Comparison of ENCODE assay signal across 11 mouse cellular contexts in genomic region chr10:62331771-62332170, GRCm38 (mm10). TPM values are rescaled to one million over a fixed set of nuclear protein-coding genes. Genes with fewer than 3 reads are reported as not detected.
DNase-seq lines count a peak whose midpoint lies in the region; ATAC-seq lines count a peak whose summit lies in the region.
"Had no signal": no experiment of that assay in that cellular context is flagged by ENCODE, and none has a peak within 500 bp of the region (broad histone marks: within the 10 kb centered on the region; RNA-seq: fewer than 3 reads in every experiment).

No protein-coding gene starts in this region.

- H3K9me3 ChIP-seq in heart, embryonic 16.5 days (replicated peaks; ENCODE audit: control insufficient read depth, low read length) = no peaks in the 10 kb centered on the region
- H3K9me3 ChIP-seq in megakaryocyte, embryonic 14.5 days = no peaks in the 10 kb centered on the region
- no peaks in the 10 kb centered on the region for H3K9me3 ChIP-seq in forebrain, embryonic 11.5 days (ENCODE audit: control insufficient read depth, low read length)
- H3K9me3 ChIP-seq: forebrain, embryonic 10.5 days; midbrain, embryonic 12.5 days had no signal

- 52% methylated on average over 11 of the region's 12 CpGs for WGBS in heart, embryonic 16.5 days
- WGBS in forebrain, embryonic 11.5 days = 84% methylated on average over 12 of the region's 12 CpGs

- peak overlapping the region; percentile 67 for H3K4me2 ChIP-seq in heart, embryonic 16.5 days (ENCODE audit: low read depth, low read length)
- H3K4me2 ChIP-seq in forebrain, embryonic 11.5 days (ENCODE audit: low read depth, low read length, severe bottlenecking) = no peak overlapping the region
- H3K4me2 ChIP-seq: midbrain, embryonic 12.5 days had no signal

- H3K9ac ChIP-seq in heart, embryonic 16.5 days (ENCODE audit: low read length) = peak overlapping the region; percentile 72
- H3K9ac ChIP-seq in forebrain, embryonic 11.5 days (ENCODE audit: low read length) = no peak overlapping the region
- H3K9ac ChIP-seq: midbrain, embryonic 12.5 days had no signal

- H3K4me3 ChIP-seq in heart, embryonic 16.5 days (ENCODE audit: low read length) = peak overlapping the region; percentile 31
- H3K4me3 ChIP-seq in megakaryocyte, embryonic 14.5 days (replicated peaks) = peak overlapping the region; percentile 71
- no peak overlapping the region for H3K4me3 ChIP-seq in forebrain, embryonic 11.5 days (ENCODE audit: low read depth, low read length)
- H3K4me3 ChIP-seq: forebrain, embryonic 10.5 days; midbrain, embryonic 12.5 days had no signal

- DNase-seq in cerebellum, adult 11-12 months = peak; percentile 49
- DNase-seq in heart, adult 8-10 months (ENCODE audit: low spot score) = no peak
- DNase-seq in adrenal gland, adult 8-10 months = no peak
- DNase-seq in forebrain, embryonic 11.5 days (ENCODE audit: low spot score) = no peak

- H3K36me3 ChIP-seq in heart, embryonic 16.5 days (ENCODE audit: control insufficient read depth, insufficient read depth) = 0 out of 2 replicates have a peak, but pooled peaks cover 2% of the 10 kb centered on the region
- peaks cover 62% of the 10 kb centered on the region for H3K36me3 ChIP-seq in megakaryocyte, embryonic 14.5 days (replicated peaks; ENCODE audit: low read length)
- no peaks in the 10 kb centered on the region for H3K36me3 ChIP-seq in forebrain, embryonic 11.5 days (ENCODE audit: control insufficient read depth, insufficient read depth, low read length)
- H3K36me3 ChIP-seq: forebrain, embryonic 10.5 days; midbrain, embryonic 12.5 days had no signal

- peak overlapping the region; percentile 95 for H3K27ac ChIP-seq in heart, embryonic 16.5 days (ENCODE audit: low read length)
- no peak overlapping the region for H3K27ac ChIP-seq in forebrain, embryonic 11.5 days (ENCODE audit: low read depth, low read length)
- H3K27ac ChIP-seq: midbrain, embryonic 12.5 days had no signal

- peaks cover 89% of the 10 kb centered on the region for H3K4me1 ChIP-seq in heart, embryonic 16.5 days (ENCODE audit: control insufficient read depth, insufficient read depth, low read length)
- H3K4me1 ChIP-seq in megakaryocyte, embryonic 14.5 days = peaks cover 98% of the 10 kb centered on the region
- peaks cover 11% of the 10 kb centered on the region for H3K4me1 ChIP-seq in forebrain, embryonic 11.5 days (replicated peaks; ENCODE audit: control insufficient read depth, insufficient read depth, low read length)

- H3K27me3 ChIP-seq in heart, embryonic 16.5 days (ENCODE audit: control insufficient read depth, insufficient read depth, low read length) = no peaks in the 10 kb centered on the region
- no peaks in the 10 kb centered on the region for H3K27me3 ChIP-seq in megakaryocyte, embryonic 14.5 days (replicated peaks)
- H3K27me3 ChIP-seq in forebrain, embryonic 11.5 days (ENCODE audit: control insufficient read depth, insufficient read depth, low read length) = no peaks in the 10 kb centered on the region
- H3K27me3 ChIP-seq: Patski had no signal

- ATAC-seq in cerebellum, adult (ENCODE audit: insufficient number of reproducible peaks, low FRiP score, low TSS enrichment) = no peak
- ATAC-seq in heart, embryonic 16.5 days (replicated peaks; ENCODE audit: extremely low read depth, insufficient read depth, low FRiP score) = no peak
- no peak for ATAC-seq in megakaryocyte, adult 5-6 weeks (ENCODE audit: poor library complexity, severe bottlenecking)
- no peak for ATAC-seq in forebrain, embryonic 11.5 days (replicated peaks; ENCODE audit: low FRiP score)

RNA-seq across cellular contexts. Expression of gene Hk1, which starts 47.9 kb away (rescaled TPM):
- 232 and 240 TPM in 2 replicates for polyA plus RNA-seq in heart, embryonic 16.5 days (2015; fragmentation: Nextera tagmentation; extraction: Ambion mirVana)
- total RNA-seq in heart, adult 8-10 months (2022) = 100 to 1,000 TPM in 3 of 4 experiments, 10 to 100 TPM in 1; 87.3 to 137 (median 106) TPM
- polyA plus RNA-seq in megakaryocyte, embryonic 14.5 days (2012; ENCODE audit: insufficient read depth, low replicate concordance) = 509 and 816 TPM in 2 replicates
- total RNA-seq in megakaryocyte, adult 5-6 weeks (2015) = 17.9 and 18.8 TPM in 2 replicates
- total RNA-seq in megakaryocyte, adult 5-6 weeks (2017) = 39.7 and 49.7 TPM in 2 replicates
- total RNA-seq in adrenal gland, adult 8-10 months (2022) = 10 to 100 TPM; 32.4 to 53.5 (median 42.9) TPM
- 25.9 and 28.2 TPM in 2 replicates for polyA plus RNA-seq in forebrain, embryonic 11.5 days (2014; fragmentation: Nextera tagmentation; extraction: Ambion mirVana)
